Mouse (Mus musculus) brain, embryonic 14.5 days (tissue): Measurements from ENCODE around the gene Npdc1.

ENCODE experiments used
- CTCF ChIP-seq: fragments of 200-500 bp; IDR thresholded peaks from 2 replicates; pipeline ENCODE4 v1.5.1; 2012; ENCODE audit warnings: inconsistent platforms, mild to moderate bottlenecking, moderate library complexity, borderline replicate concordance; ENCODE audit not compliant: insufficient read depth, insufficient read length; ENCODE audit errors: extremely low read depth
- POLR2A ChIP-seq: fragments of 200-500 bp; IDR thresholded peaks from 2 replicates; pipeline ENCODE4 v1.6.1; 2012; ENCODE audit warnings: mild to moderate bottlenecking, inconsistent platforms, borderline replicate concordance; ENCODE audit not compliant: poor library complexity, insufficient read depth, insufficient read length, severe bottlenecking; ENCODE audit errors: extremely low read depth

DNA sequence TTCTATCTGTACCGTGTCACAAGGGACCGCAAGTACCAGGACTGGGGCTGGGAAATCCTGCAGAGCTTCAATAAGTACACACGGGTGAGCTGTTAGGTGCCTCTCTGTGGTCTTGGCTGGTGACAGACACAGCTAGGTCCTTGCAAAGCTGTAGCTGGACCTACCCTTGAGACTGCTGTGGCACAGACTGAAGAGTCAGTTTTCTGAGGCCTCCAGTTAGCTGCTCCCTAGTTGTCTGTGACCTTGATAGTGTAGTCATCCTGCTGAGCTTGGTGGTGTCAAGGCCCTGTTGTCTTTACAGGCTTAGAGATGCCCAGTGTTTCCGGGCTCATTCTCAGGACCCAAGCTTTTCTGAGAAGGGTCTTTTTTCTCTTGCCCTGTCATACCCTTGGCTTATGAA lies 49.7 kb upstream of the Npdc1 start:
- no peak for TF ChIP-seq CTCF
- TF ChIP-seq POLR2A = no peak
